Mouse (Mus musculus): Measurements from ENCODE around the gene Nova2. TPM values are rescaled to one million over a fixed set of nuclear protein-coding genes. Genes with fewer than 3 reads are reported as not detected.

The Nova2 gene
- polyA plus RNA-seq, 1 experiment from 2014 or later = 1.2 TPM

DNA sequence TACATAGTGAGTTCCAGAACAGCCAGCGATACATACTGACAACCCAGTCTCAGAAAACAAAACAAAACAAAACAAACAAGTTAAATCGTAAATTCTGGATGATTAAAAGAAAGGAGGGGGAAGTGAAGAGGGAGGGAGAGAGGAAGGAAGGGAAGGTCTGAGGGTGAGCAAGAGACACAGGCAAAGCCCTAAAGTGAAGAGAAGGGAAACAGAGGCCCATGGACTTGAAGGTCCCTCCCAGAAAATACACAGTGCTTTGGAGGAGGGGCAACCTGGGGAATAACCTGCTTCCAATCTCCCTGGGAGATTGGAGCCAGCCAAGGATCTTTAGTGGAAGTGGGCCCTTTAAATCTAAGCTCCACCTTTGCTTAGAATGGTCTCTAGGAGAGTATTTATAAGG lies 61.4 kb downstream of the Nova2 start, which contains the start of gene Nanos2:
Nanos2 (plus strand) TSS at position 301 of the 400 bp plus-strand sequence.
- Histone ChIP-seq H3K27me3 (replicated peaks; ENCODE audit: insufficient read depth, low read length) (0 out of 2 replicates have a peak, but pooled peaks cover 4% of the 10 kb centered on the region), H3K27ac (ENCODE audit: low read length) (no peak within 1 kb of the TSS), H3K4me1 (ENCODE audit: insufficient read depth, low read depth, low read length) (peaks cover 12% of the 10 kb centered on the region), H3K9ac (replicated peaks; ENCODE audit: low read depth) (no peak within 1 kb of the TSS), H3K36me3 (ENCODE audit: insufficient read depth, low read length) (no peaks in the 10 kb centered on the region), H3K9me3 (ENCODE audit: low read length) (no peaks in the 10 kb centered on the region), H3K4me3 (ENCODE audit: low read depth, low read length) (no peak within 1 kb of the TSS), H3K4me2 (replicated peaks; ENCODE audit: low read depth, low read length) (no peak within 1 kb of the TSS)
- no peak for ATAC-seq
- DNase-seq (ENCODE audit: low spot score) = no peak
- 50% methylated on average over 2 of the region's 2 CpGs for WGBS
- TF ChIP-seq CTCF (IDR thresholded peaks at IDR 0.05) (no peak), EP300 (IDR thresholded peaks at IDR 0.05) (no peak)

DNA sequence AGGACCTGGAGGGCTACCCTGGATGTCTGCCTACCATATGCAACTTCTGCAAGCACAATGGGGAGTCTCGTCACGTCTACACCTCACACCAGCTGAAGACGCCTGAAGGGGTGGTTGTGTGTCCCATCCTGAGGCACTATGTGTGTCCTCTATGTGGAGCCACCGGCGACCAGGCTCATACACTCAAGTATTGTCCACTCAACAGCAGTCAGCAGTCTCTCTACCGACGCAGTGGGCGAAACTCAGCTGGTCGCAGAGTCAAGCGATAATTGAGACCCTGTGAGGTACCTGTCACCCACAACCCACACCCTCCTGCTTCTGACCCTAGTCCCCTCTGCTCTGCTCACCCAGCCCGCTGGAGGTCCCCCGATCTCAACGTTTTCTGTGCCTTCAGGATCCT lies 62.1 kb downstream of the Nova2 start:
- ATAC-seq = no peak
- 73% methylated on average over 13 of the region's 13 CpGs for whole genome bisulfite sequencing

DNA sequence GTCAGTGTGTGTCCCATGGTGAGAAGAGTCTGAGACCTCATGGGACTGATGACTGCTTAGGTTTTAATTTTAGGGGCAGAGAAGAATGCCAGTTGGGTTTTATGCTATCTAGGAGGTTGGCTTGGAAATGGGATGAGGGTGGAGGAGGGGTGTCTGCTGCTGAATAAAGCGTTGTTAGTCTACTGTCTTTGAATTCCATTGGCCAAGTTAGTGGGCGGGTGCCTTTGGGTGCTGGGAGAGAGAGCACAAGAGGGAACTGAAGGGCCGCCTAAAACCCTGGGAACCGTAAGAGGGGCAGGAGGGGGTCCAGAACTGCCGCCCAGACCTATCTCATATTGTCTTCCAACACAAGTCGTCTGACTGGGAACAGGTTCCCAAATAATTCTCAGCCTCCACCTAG lies 63.1 kb downstream of the Nova2 start:
- 69% methylated on average over 6 of the region's 6 CpGs for WGBS

More for the DNA sequence above, 62.1 kb downstream of the Nova2 start:
- DNase-seq (ENCODE audit: low spot score) = no peak
- H3K4me1 ChIP-seq (ENCODE audit: insufficient read depth, low read depth, low read length) = peaks cover 12% of the 10 kb centered on the region
- H3K9ac ChIP-seq (replicated peaks; ENCODE audit: low read depth) = no peak overlapping the region
- TF ChIP-seq CTCF (IDR thresholded peaks at IDR 0.05) (no peak), EP300 (IDR thresholded peaks at IDR 0.05) (no peak)
- no peaks in the 10 kb centered on the region for H3K9me3 ChIP-seq (ENCODE audit: low read length)
- H3K36me3 ChIP-seq (ENCODE audit: insufficient read depth, low read length) = no peaks in the 10 kb centered on the region
- H3K4me3 ChIP-seq (ENCODE audit: low read depth, low read length) = no peak overlapping the region
- no peak overlapping the region for H3K4me2 ChIP-seq (replicated peaks; ENCODE audit: low read depth, low read length)
- no peak overlapping the region for H3K27ac ChIP-seq (ENCODE audit: low read length)
- 0 out of 2 replicates have a peak, but pooled peaks cover 4% of the 10 kb centered on the region for H3K27me3 ChIP-seq (replicated peaks; ENCODE audit: insufficient read depth, low read length)

DNA sequence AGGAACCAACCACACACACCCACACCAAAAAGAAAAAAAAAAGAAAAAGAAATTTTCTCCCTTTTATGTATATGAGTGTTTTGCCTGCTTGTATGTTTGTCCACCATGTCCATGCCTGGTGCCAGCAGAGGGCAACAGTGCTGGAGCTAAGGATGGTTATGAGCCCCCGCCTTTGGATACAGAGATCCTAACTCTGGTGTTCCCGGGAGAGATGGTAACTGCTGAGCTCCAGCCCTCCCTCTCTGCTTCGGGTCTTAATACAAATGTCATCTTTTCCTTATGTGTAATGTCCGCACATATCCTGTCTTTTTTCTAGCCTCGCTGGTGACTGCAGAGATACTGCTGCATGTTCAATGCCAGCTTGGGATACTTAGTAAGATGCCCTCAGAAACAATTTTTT lies 64.3 kb downstream of the Nova2 start:
- Histone ChIP-seq H3K4me1 (ENCODE audit: insufficient read depth, low read depth, low read length) (peaks cover 12% of the 10 kb centered on the region), H3K4me3 (ENCODE audit: low read depth, low read length) (no peak overlapping the region), H3K36me3 (ENCODE audit: insufficient read depth, low read length) (no peaks in the 10 kb centered on the region), H3K9me3 (ENCODE audit: low read length) (no peaks in the 10 kb centered on the region), H3K27ac (ENCODE audit: low read length) (no peak overlapping the region), H3K27me3 (replicated peaks; ENCODE audit: insufficient read depth, low read length) (0 out of 2 replicates have a peak, but pooled peaks cover 4% of the 10 kb centered on the region), H3K4me2 (replicated peaks; ENCODE audit: low read depth, low read length) (no peak overlapping the region), H3K9ac (replicated peaks; ENCODE audit: low read depth) (no peak overlapping the region)
- TF ChIP-seq EP300 (IDR thresholded peaks at IDR 0.05) (no peak), CTCF (IDR thresholded peaks at IDR 0.05) (peak; percentile 41)
- DNase-seq (ENCODE audit: low spot score) (no peak), ATAC-seq (no peak)
- WGBS = 5% methylated on average over 5 of the region's 5 CpGs

More for the DNA sequence above, 63.1 kb downstream of the Nova2 start:
- Histone ChIP-seq H3K9ac (replicated peaks; ENCODE audit: low read depth) (no peak overlapping the region), H3K4me1 (ENCODE audit: insufficient read depth, low read depth, low read length) (peaks cover 12% of the 10 kb centered on the region), H3K4me3 (ENCODE audit: low read depth, low read length) (no peak overlapping the region), H3K27me3 (replicated peaks; ENCODE audit: insufficient read depth, low read length) (0 out of 2 replicates have a peak, but pooled peaks cover 4% of the 10 kb centered on the region), H3K4me2 (replicated peaks; ENCODE audit: low read depth, low read length) (no peak overlapping the region), H3K36me3 (ENCODE audit: insufficient read depth, low read length) (no peaks in the 10 kb centered on the region), H3K9me3 (ENCODE audit: low read length) (no peaks in the 10 kb centered on the region), H3K27ac (ENCODE audit: low read length) (no peak overlapping the region)
- no peak for TF ChIP-seq CTCF (IDR thresholded peaks at IDR 0.05)
- TF ChIP-seq EP300 (IDR thresholded peaks at IDR 0.05) = no peak
- DNase-seq (ENCODE audit: low spot score) = no peak
- no peak for ATAC-seq

- ATAC-seq (peak; percentile 95), DNase-seq (ENCODE audit: low spot score) (peak; percentile 100)
- peaks cover 12% of the 10 kb centered on the region for H3K4me1 ChIP-seq (ENCODE audit: insufficient read depth, low read depth, low read length)
- 0 out of 2 replicates have a peak, but pooled peaks cover 4% of the 10 kb centered on the region for H3K27me3 ChIP-seq (replicated peaks; ENCODE audit: insufficient read depth, low read length)
- TF ChIP-seq CTCF (IDR thresholded peaks at IDR 0.05) = 0 out of 2 replicates have a peak, but pooled peaks have one; percentile 9
- no peak for TF ChIP-seq EP300 (IDR thresholded peaks at IDR 0.05)
- peak within 1 kb of the TSS; percentile 37 for H3K4me3 ChIP-seq (ENCODE audit: low read depth, low read length)
- peak within 1 kb of the TSS; percentile 67 for H3K4me2 ChIP-seq (replicated peaks; ENCODE audit: low read depth, low read length)
- no peak within 1 kb of the TSS for H3K27ac ChIP-seq (ENCODE audit: low read length)
- H3K9me3 ChIP-seq (ENCODE audit: low read length) = no peaks in the 10 kb centered on the region
- under 1% methylated on average over 36 of the region's 37 CpGs for WGBS
- no peaks in the 10 kb centered on the region for H3K36me3 ChIP-seq (ENCODE audit: insufficient read depth, low read length)
- no peak within 1 kb of the TSS for H3K9ac ChIP-seq (replicated peaks; ENCODE audit: low read depth)
Measured at GRCm38 (mm10) chr7:18990601-18991295, 65.1 kb downstream of the Nova2 start, which contains the start of gene Mypop. TSS of gene Mypop (plus strand) at chr7:18991245.

DNA sequence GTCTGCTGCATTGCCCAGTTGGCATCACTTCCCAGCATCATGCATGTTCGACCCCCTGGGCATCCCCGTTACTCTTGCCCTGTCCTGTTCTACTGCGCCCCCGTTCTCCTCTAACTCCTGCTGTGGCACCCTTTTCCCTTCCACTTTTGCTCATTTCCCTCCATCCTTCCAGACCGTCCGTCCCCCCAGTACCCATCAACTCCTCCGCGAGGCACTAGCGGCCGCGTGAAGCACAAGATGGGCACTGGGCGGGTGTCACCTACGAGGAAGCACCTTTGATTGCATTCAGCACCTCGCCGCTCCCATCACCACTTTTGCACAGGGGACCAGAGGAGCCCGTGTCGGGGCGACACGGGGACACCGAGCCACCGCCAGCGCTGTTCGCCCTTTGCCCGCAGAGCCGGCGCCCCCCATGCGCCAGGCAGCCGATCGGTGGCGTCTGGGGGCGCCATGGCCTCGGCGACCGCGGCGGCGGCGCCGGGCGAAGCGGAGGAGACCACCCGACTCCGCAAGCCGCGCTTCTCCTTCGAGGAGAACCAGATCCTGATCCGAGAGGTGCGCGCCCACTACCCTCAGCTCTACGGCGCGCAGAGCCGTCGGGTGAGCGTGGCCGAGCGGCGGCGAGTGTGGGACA lies 66.1 kb downstream of the Nova2 start:
- peak overlapping the region; percentile 67 for H3K4me2 ChIP-seq (replicated peaks; ENCODE audit: low read depth, low read length)
- H3K36me3 ChIP-seq (ENCODE audit: insufficient read depth, low read length) = no peaks in the 10 kb centered on the region
- H3K27me3 ChIP-seq (replicated peaks; ENCODE audit: insufficient read depth, low read length) = 0 out of 2 replicates have a peak, but pooled peaks cover 4% of the 10 kb centered on the region
- no peaks in the 10 kb centered on the region for H3K9me3 ChIP-seq (ENCODE audit: low read length)
- no peak overlapping the region for H3K27ac ChIP-seq (ENCODE audit: low read length)
- TF ChIP-seq CTCF (IDR thresholded peaks at IDR 0.05) (no peak), EP300 (IDR thresholded peaks at IDR 0.05) (no peak)
- H3K4me1 ChIP-seq (ENCODE audit: insufficient read depth, low read depth, low read length) = peaks cover 12% of the 10 kb centered on the region
- DNase-seq (ENCODE audit: low spot score) (no peak), ATAC-seq (no peak)
- peak overlapping the region; percentile 37 for H3K4me3 ChIP-seq (ENCODE audit: low read depth, low read length)
- no peak overlapping the region for H3K9ac ChIP-seq (replicated peaks; ENCODE audit: low read depth)
- under 1% methylated on average over 57 of the region's 59 CpGs for WGBS
